Mouse (Mus musculus) MEL (cell line): ENCODE results near the gene Kcnk2. TPM values are rescaled to one million over a fixed set of nuclear protein-coding genes. Genes with fewer than 3 reads are reported as not detected.

Source experiments
- DNase-seq: peaks from one replicate; pipeline ENCODE4 v3.0.0; 2011; ENCODE audit warnings: low read depth, low spot score
- H3K27ac ChIP-seq: 2 replicates; pipeline ENCODE4 v1.5.1; 2012; ENCODE audit warnings: low read depth, mild to moderate bottlenecking, control low read depth, low read length, moderate library complexity; ENCODE audit not compliant: control insufficient read depth
- H3K27me3 ChIP-seq, 2 experiments: fragments of 150-350 bp in 1 of 2; sonication (generic) in 1 of 2; 2 replicates each; pipeline ENCODE4 v1.6.1; 2012; ENCODE audit warnings: low read length in 2 of 2, mild to moderate bottlenecking in 2 of 2, improper control_type of control experiment in 1 of 2, moderate library complexity in 1 of 2; ENCODE audit not compliant: insufficient read depth in 2 of 2, control insufficient read depth in 1 of 2
- H3K36me3 ChIP-seq, 2 experiments: 2 replicates each; pipeline ENCODE4 v1.6.1; 2012 to 2014; ENCODE audit warnings: low read length in 2 of 2, improper control_type of control experiment in 1 of 2, inconsistent platforms in 1 of 2, mild to moderate bottlenecking in 1 of 2; ENCODE audit not compliant: insufficient read depth in 2 of 2, control insufficient read depth in 1 of 2
- H3K4me1 ChIP-seq, 2 experiments: fragments of 150-350 bp in 1 of 2; sonication (generic) in 1 of 2; 2 replicates each; pipeline ENCODE4 v1.6.1; 2012; ENCODE audit warnings: low read length in 2 of 2, improper control_type of control experiment in 1 of 2, mild to moderate bottlenecking in 1 of 2; ENCODE audit not compliant: insufficient read depth in 2 of 2, control insufficient read depth in 1 of 2
- H3K4me3 ChIP-seq, 2 experiments: fragments of 150-350 bp in 1 of 2; sonication (generic) in 1 of 2; 2 replicates each; pipeline ENCODE4 v1.5.1; 2012; ENCODE audit warnings: low read depth in 2 of 2, low read length in 2 of 2, mild to moderate bottlenecking in 2 of 2, moderate library complexity in 2 of 2, control low read depth in 1 of 2, improper control_type of control experiment in 1 of 2; ENCODE audit not compliant: control insufficient read depth in 1 of 2, insufficient read depth in 1 of 2
- H3K79me2 ChIP-seq: 2 replicates; pipeline ENCODE4 v1.6.1; 2012; ENCODE audit warnings: mild to moderate bottlenecking, low read length, moderate library complexity; ENCODE audit not compliant: control insufficient read depth, poor library complexity, insufficient read depth
- H3K9ac ChIP-seq: 2 replicates; pipeline ENCODE4 v1.6.1; 2012; ENCODE audit warnings: low read depth, mild to moderate bottlenecking, control low read depth, low read length, moderate library complexity; ENCODE audit not compliant: control insufficient read depth, poor library complexity, severe bottlenecking
- H3K9me3 ChIP-seq: fragments of 150-350 bp; sonication (generic); replicated peaks from 2 replicates; pipeline ENCODE4 v1.6.1; 2012; ENCODE audit warnings: mild to moderate bottlenecking, low read length, improper control_type of control experiment, moderate library complexity; ENCODE audit not compliant: insufficient read depth
- BHLHE40 ChIP-seq: IDR thresholded peaks from 2 replicates; pipeline ENCODE4 v1.6.1; 2012; ENCODE audit warnings: low read depth, mild to moderate bottlenecking, inconsistent platforms, low read length, improper control_type of control experiment, borderline replicate concordance
- CTCF ChIP-seq, 3 experiments: IDR thresholded peaks in 2 of 3; conservative IDR thresholded peaks in 1 of 3; 2 replicates each; pipeline ENCODE4 v1.5.1; 2011 to 2012; ENCODE audit warnings: low read length in 3 of 3, low read depth in 2 of 3, mild to moderate bottlenecking in 2 of 3, improper control_type of control experiment in 1 of 3, inconsistent platforms in 1 of 3, mixed read lengths in 1 of 3, moderate library complexity in 1 of 3; ENCODE audit not compliant: control insufficient read depth in 1 of 3, insufficient read depth in 1 of 3, poor library complexity in 1 of 3, severe bottlenecking in 1 of 3
- E2F4 ChIP-seq: IDR thresholded peaks from 2 replicates; pipeline ENCODE4 v1.6.1; 2011; ENCODE audit warnings: low read depth, low read length, improper control_type of control experiment, borderline replicate concordance
- EP300 ChIP-seq, 2 experiments: IDR thresholded peaks; 2 replicates each; pipeline ENCODE4 v1.6.1; 2011; ENCODE audit warnings: improper control_type of control experiment in 2 of 2, low read length in 2 of 2, low read depth in 1 of 2, mild to moderate bottlenecking in 1 of 2
- ETS1 ChIP-seq: IDR thresholded peaks from 2 replicates; pipeline ENCODE4 v1.6.1; 2012; ENCODE audit warnings: low read depth, mild to moderate bottlenecking, inconsistent platforms, low read length, improper control_type of control experiment, moderate library complexity
- GATA1 ChIP-seq: IDR thresholded peaks from 2 replicates; pipeline ENCODE4 v1.6.1; 2011; ENCODE audit warnings: low read depth, low read length, improper control_type of control experiment
- MEF2A ChIP-seq: IDR thresholded peaks from 2 replicates; pipeline ENCODE4 v1.6.1; 2014; ENCODE audit warnings: low read depth, mild to moderate bottlenecking, inconsistent platforms, low read length, improper control_type of control experiment; ENCODE audit not compliant: poor library complexity, insufficient replicate concordance, severe bottlenecking; ENCODE audit errors: extremely low read depth
- MYB ChIP-seq: IDR thresholded peaks from 2 replicates; pipeline ENCODE4 v1.6.1; 2011; ENCODE audit warnings: mild to moderate bottlenecking, low read depth, low read length, improper control_type of control experiment
- NELFE ChIP-seq: IDR thresholded peaks from 2 replicates; pipeline ENCODE4 v1.6.1; 2011; ENCODE audit warnings: low read depth, low read length, improper control_type of control experiment
- NRF1 ChIP-seq: IDR thresholded peaks from 2 replicates; pipeline ENCODE4 v1.6.1; 2014; ENCODE audit warnings: low read depth, mild to moderate bottlenecking, inconsistent platforms, low read length, improper control_type of control experiment, moderate library complexity; ENCODE audit not compliant: poor library complexity, insufficient read depth, severe bottlenecking
- POLR2AphosphoS5 ChIP-seq: IDR thresholded peaks from 2 replicates; pipeline ENCODE4 v1.6.1; 2012; ENCODE audit warnings: low read depth, borderline replicate concordance, mild to moderate bottlenecking, inconsistent platforms, low read length, moderate library complexity, mixed read lengths
- RAD21 ChIP-seq: IDR thresholded peaks from 2 replicates; pipeline ENCODE4 v1.6.1; 2011; ENCODE audit warnings: mild to moderate bottlenecking, low read depth, low read length, improper control_type of control experiment
- SIN3A ChIP-seq: IDR thresholded peaks from 2 replicates; pipeline ENCODE4 v1.6.1; 2012; ENCODE audit warnings: low read length, improper control_type of control experiment, inconsistent platforms
- SMC3 ChIP-seq: IDR thresholded peaks from 2 replicates; pipeline ENCODE4 v1.6.1; 2011; ENCODE audit warnings: low read depth, low read length, improper control_type of control experiment
- TBP ChIP-seq: IDR thresholded peaks from 2 replicates; pipeline ENCODE4 v1.8.0; 2011; ENCODE audit warnings: low read depth, low read length, improper control_type of control experiment
- UBTF ChIP-seq: IDR thresholded peaks from 2 replicates; pipeline ENCODE4 v1.6.1; 2012; ENCODE audit warnings: low read depth, mild to moderate bottlenecking, inconsistent platforms, low read length, improper control_type of control experiment, moderate library complexity, borderline replicate concordance; ENCODE audit not compliant: insufficient read depth
- USF2 ChIP-seq, 2 experiments: IDR thresholded peaks; 2 replicates each; pipeline ENCODE4 v1.6.1; 2011 to 2012; ENCODE audit warnings: improper control_type of control experiment in 2 of 2, low read length in 2 of 2, borderline replicate concordance in 1 of 2, inconsistent platforms in 1 of 2, low read depth in 1 of 2, mild to moderate bottlenecking in 1 of 2; ENCODE audit not compliant: insufficient read depth in 1 of 2
- ZC3H11A ChIP-seq: IDR thresholded peaks from 2 replicates; pipeline ENCODE4 v1.6.1; 2012; ENCODE audit warnings: low read depth, mild to moderate bottlenecking, inconsistent platforms, low read length, improper control_type of control experiment
- ZMIZ1 ChIP-seq: IDR thresholded peaks from 2 replicates; pipeline ENCODE4 v1.6.1; 2012; ENCODE audit warnings: low read depth, mild to moderate bottlenecking, inconsistent platforms, low read length, improper control_type of control experiment, moderate library complexity
- polyA plus RNA-seq, 2 experiments: library from polyadenylated mRNA; stranded (reverse) in 1 of 2; unstranded in 1 of 2; fragments of >175 nt in 1 of 2; fragments of >200 nt in 1 of 2; gene quantifications; 2 replicates each; pipeline versions ENCODE4 v1.2.1 to v1.2.4; 2012; ENCODE audit warnings: low replicate concordance in 2 of 2, low read depth in 1 of 2; ENCODE audit not compliant: insufficient read length in 2 of 2, insufficient read depth in 1 of 2, missing spikeins in 1 of 2
- total RNA-seq: library from RNA; depleted of rRNA; stranded (reverse); fragments of 300-350 nt; gene quantifications from 2 replicates; pipeline ENCODE4 v1.2.3, GENCODE M21; 2012

Gene Kcnk2
- total and polyA plus RNA-seq, 3 experiments: not detected

- Histone ChIP-seq H3K79me2 (no peaks in the 10 kb centered on the region), H3K4me3 (no peak overlapping the region), H3K27ac (no peak overlapping the region), H3K9ac (no peak overlapping the region), H3K4me1 (no peaks in the 10 kb centered on the region), H3K9me3 (no peaks in the 10 kb centered on the region), H3K36me3 (no peaks in the 10 kb centered on the region), H3K27me3 (no peaks in the 10 kb centered on the region)
- TF ChIP-seq UBTF: no peak
- no peak for TF ChIP-seq CTCF (IDR thresholded peaks at IDR 0.05 in 2 of 3, conservative IDR thresholded peaks at IDR 0.05 in 1 of 3; ENCODE audit: control insufficient read depth in 1 of 3, insufficient read depth in 1 of 3, low read depth in 2 of 3, low read length in 3 of 3, poor library complexity in 1 of 3, severe bottlenecking in 1 of 3)
- TF ChIP-seq ZC3H11A: no peak
- TF ChIP-seq GATA1: no peak
- TF ChIP-seq RAD21: no peak
- TF ChIP-seq POLR2AphosphoS5: no peak
- TF ChIP-seq SIN3A: no peak
- TF ChIP-seq E2F4: no peak
- TF ChIP-seq MYB: no peak
- DNase-seq: no peak
These were observed 228.6 kb downstream of the Kcnk2 start for GRCm38 (mm10) chr1:189173479-189173878.

- Histone ChIP-seq H3K4me3 (no peak overlapping the region), H3K9ac (no peak overlapping the region), H3K27me3 (no peaks in the 10 kb centered on the region), H3K36me3 (no peaks in the 10 kb centered on the region), H3K79me2 (no peaks in the 10 kb centered on the region), H3K27ac (no peak overlapping the region), H3K9me3 (no peaks in the 10 kb centered on the region), H3K4me1 (no peaks in the 10 kb centered on the region)
- TF ChIP-seq POLR2AphosphoS5: no peak
- TF ChIP-seq MEF2A: no peak
- no peak for TF ChIP-seq ETS1
- no peak for TF ChIP-seq ZMIZ1
- no peak for TF ChIP-seq MYB
- TF ChIP-seq SIN3A: no peak
- no peak for TF ChIP-seq USF2 (IDR thresholded peaks at IDR 0.05; ENCODE audit: borderline replicate concordance in 1 of 2, insufficient read depth in 1 of 2, low read depth in 1 of 2, low read length in 2 of 2)
- no peak for TF ChIP-seq BHLHE40
- DNase-seq: no peak
These were observed 230.9 kb downstream of the Kcnk2 start for GRCm38 (mm10) chr1:189171138-189171537.

- Histone ChIP-seq H3K27me3 (no peaks in the 10 kb centered on the region), H3K4me3 (no peak overlapping the region), H3K27ac (no peak overlapping the region), H3K36me3 (no peaks in the 10 kb centered on the region), H3K79me2 (no peaks in the 10 kb centered on the region), H3K4me1 (no peaks in the 10 kb centered on the region), H3K9me3 (no peaks in the 10 kb centered on the region; the same call in 1 of the 2 replicates), H3K9ac (no peak overlapping the region)
- no peak for DNase-seq
- TF ChIP-seq NELFE (no peak), MYB (no peak), TBP (no peak), NRF1 (no peak), SMC3 (no peak), EP300 (IDR thresholded peaks at IDR 0.05; ENCODE audit: low read depth in 1 of 2, low read length in 2 of 2) (no peak), USF2 (IDR thresholded peaks at IDR 0.05; ENCODE audit: borderline replicate concordance in 1 of 2, insufficient read depth in 1 of 2, low read depth in 1 of 2, low read length in 2 of 2) (no peak), POLR2AphosphoS5 (no peak), ETS1 (no peak), ZMIZ1 (no peak)
These were observed 236.3 kb downstream of the Kcnk2 start for GRCm38 (mm10) chr1:189165756-189166155.
